Mouse (Mus musculus): ENCODE measurements around the gene Sufu. TPM values are rescaled to one million over a fixed set of nuclear protein-coding genes. Genes with fewer than 3 reads are reported as not detected.

The Sufu gene
- polyA plus RNA-seq, 1 experiment from 2014 or later, result 49.1 TPM

- Histone ChIP-seq H3K9me3 (no peaks in the 10 kb centered on the region), H3K4me3 (no peak overlapping the region), H3K36me3 (peaks cover 80% of the 10 kb centered on the region)
These were observed 66.8 kb downstream of the Sufu start for GRCm38 (mm10) chr19:46463446-46463845.

GRCm38 (mm10) chr19:46466160-46466559, 69.5 kb downstream of the Sufu start:
- H3K4me1 ChIP-seq (replicated peaks), result peaks cover 35% of the 10 kb centered on the region
- DNase-seq (ENCODE audit: low spot score), result no peak
- H3K27me3 ChIP-seq (ENCODE audit: insufficient read depth, poor library complexity, severe bottlenecking), result no peaks in the 10 kb centered on the region
- no peaks in the 10 kb centered on the region for H3K9me3 ChIP-seq
- no peak overlapping the region for H3K4me3 ChIP-seq
- H3K27ac ChIP-seq, result 0 out of 2 replicates have a peak overlapping the region, but pooled peaks have one; percentile 41
- 79% methylated on average over 6 of the region's 6 CpGs for WGBS
- peaks cover 65% of the 10 kb centered on the region for H3K36me3 ChIP-seq

More at GRCm38 (mm10) chr19:46463446-46463845, 66.8 kb downstream of the Sufu start:
- 98% methylated on average over 4 of the region's 4 CpGs for WGBS
- no peaks in the 10 kb centered on the region for H3K27me3 ChIP-seq (ENCODE audit: insufficient read depth, poor library complexity, severe bottlenecking)
- no peak for DNase-seq (ENCODE audit: low spot score)
- peaks cover 12% of the 10 kb centered on the region for H3K4me1 ChIP-seq (replicated peaks)
- no peak overlapping the region for H3K27ac ChIP-seq

GRCm38 (mm10) chr19:46467051-46467503, 70.4 kb downstream of the Sufu start:
- peaks cover 56% of the 10 kb centered on the region for H3K36me3 ChIP-seq
- H3K27ac ChIP-seq, result peak overlapping the region; percentile 23; the same call in 1 of the 2 replicates
- no peak for DNase-seq (ENCODE audit: low spot score)
- no peaks in the 10 kb centered on the region for H3K27me3 ChIP-seq (ENCODE audit: insufficient read depth, poor library complexity, severe bottlenecking)
- no peaks in the 10 kb centered on the region for H3K9me3 ChIP-seq
- peaks cover 44% of the 10 kb centered on the region for H3K4me1 ChIP-seq (replicated peaks)
- WGBS, result 70% methylated on average over 3 of the region's 3 CpGs
- H3K4me3 ChIP-seq, result no peak overlapping the region

- H3K4me1 ChIP-seq (replicated peaks), result peaks cover 55% of the 10 kb centered on the region
- H3K4me3 ChIP-seq, result no peak overlapping the region
- no peak for DNase-seq (ENCODE audit: low spot score)
- no peaks in the 10 kb centered on the region for H3K9me3 ChIP-seq
- peak overlapping the region; percentile 81 for H3K27ac ChIP-seq
- 45% methylated on average over 17 of the region's 17 CpGs for WGBS
- H3K27me3 ChIP-seq (ENCODE audit: insufficient read depth, poor library complexity, severe bottlenecking), result no peaks in the 10 kb centered on the region
- H3K36me3 ChIP-seq, result peaks cover 69% of the 10 kb centered on the region
These were observed 73.9 kb downstream of the Sufu start for GRCm38 (mm10) chr19:46470364-46471240.

- peak; percentile 54 for DNase-seq (ENCODE audit: low spot score)
- 17% methylated on average over 10 of the region's 10 CpGs for WGBS
- H3K36me3 ChIP-seq, result peaks cover 67% of the 10 kb centered on the region
- H3K4me1 ChIP-seq (replicated peaks), result peaks cover 56% of the 10 kb centered on the region
- 0 out of 2 replicates have a peak overlapping the region, but pooled peaks have one; percentile 3 for H3K4me3 ChIP-seq
- no peaks in the 10 kb centered on the region for H3K27me3 ChIP-seq (ENCODE audit: insufficient read depth, poor library complexity, severe bottlenecking)
- H3K27ac ChIP-seq, result peak overlapping the region; percentile 81
- no peaks in the 10 kb centered on the region for H3K9me3 ChIP-seq
These were observed 74.8 kb downstream of the Sufu start for GRCm38 (mm10) chr19:46471324-46472093.

GRCm38 (mm10) chr19:46477432-46477845, 80.7 kb downstream of the Sufu start:
- no peaks in the 10 kb centered on the region for H3K9me3 ChIP-seq
- DNase-seq (ENCODE audit: low spot score), result no peak
- H3K4me1 ChIP-seq (replicated peaks), result peaks cover 75% of the 10 kb centered on the region
- H3K36me3 ChIP-seq, result peaks cover 79% of the 10 kb centered on the region
- no peaks in the 10 kb centered on the region for H3K27me3 ChIP-seq (ENCODE audit: insufficient read depth, poor library complexity, severe bottlenecking)
- no peak overlapping the region for H3K4me3 ChIP-seq
- peak overlapping the region; percentile 78 for H3K27ac ChIP-seq
- 24% methylated on average over 10 of the region's 10 CpGs for WGBS

GRCm38 (mm10) chr19:46478242-46478641, 81.5 kb downstream of the Sufu start:
- H3K4me1 ChIP-seq (replicated peaks), result peaks cover 78% of the 10 kb centered on the region
- no peak overlapping the region for H3K4me3 ChIP-seq
- H3K9me3 ChIP-seq, result no peaks in the 10 kb centered on the region
- 90% methylated on average over 4 of the region's 4 CpGs for WGBS
- no peaks in the 10 kb centered on the region for H3K27me3 ChIP-seq (ENCODE audit: insufficient read depth, poor library complexity, severe bottlenecking)
- H3K27ac ChIP-seq, result peak overlapping the region; percentile 78
- DNase-seq (ENCODE audit: low spot score), result no peak
- H3K36me3 ChIP-seq, result peaks cover 72% of the 10 kb centered on the region

GRCm38 (mm10) chr19:46478826-46479225, 82.1 kb downstream of the Sufu start:
- 75% methylated on average over 5 of the region's 5 CpGs for WGBS
- peak overlapping the region; percentile 78 for H3K27ac ChIP-seq
- DNase-seq (ENCODE audit: low spot score), result no peak
- no peaks in the 10 kb centered on the region for H3K9me3 ChIP-seq
- no peak overlapping the region for H3K4me3 ChIP-seq
- H3K4me1 ChIP-seq (replicated peaks), result peaks cover 84% of the 10 kb centered on the region
- no peaks in the 10 kb centered on the region for H3K27me3 ChIP-seq (ENCODE audit: insufficient read depth, poor library complexity, severe bottlenecking)
- peaks cover 70% of the 10 kb centered on the region for H3K36me3 ChIP-seq

- Histone ChIP-seq H3K4me3 (no peak overlapping the region), H3K4me1 (replicated peaks) (peaks cover 88% of the 10 kb centered on the region), H3K27me3 (ENCODE audit: insufficient read depth, poor library complexity, severe bottlenecking) (no peaks in the 10 kb centered on the region), H3K9me3 (no peaks in the 10 kb centered on the region), H3K36me3 (peaks cover 70% of the 10 kb centered on the region), H3K27ac (peak overlapping the region; percentile 78)
- WGBS, result 76% methylated on average over 21 of the region's 21 CpGs
- no peak for DNase-seq (ENCODE audit: low spot score)
These were observed 82.8 kb downstream of the Sufu start for GRCm38 (mm10) chr19:46479306-46480075.

GRCm38 (mm10) chr19:46480624-46481345, 84.1 kb downstream of the Sufu start:
- peaks cover 100% of the 10 kb centered on the region for H3K4me1 ChIP-seq (replicated peaks)
- peaks cover 70% of the 10 kb centered on the region for H3K36me3 ChIP-seq
- no peaks in the 10 kb centered on the region for H3K27me3 ChIP-seq (ENCODE audit: insufficient read depth, poor library complexity, severe bottlenecking)
- no peaks in the 10 kb centered on the region for H3K9me3 ChIP-seq
- peak overlapping the region; percentile 78 for H3K27ac ChIP-seq
- WGBS, result 74% methylated on average over 10 of the region's 10 CpGs
- DNase-seq (ENCODE audit: low spot score), result no peak
- no peak overlapping the region for H3K4me3 ChIP-seq

- Histone ChIP-seq H3K36me3 (peaks cover 73% of the 10 kb centered on the region), H3K4me3 (no peak overlapping the region), H3K27me3 (ENCODE audit: insufficient read depth, poor library complexity, severe bottlenecking) (no peaks in the 10 kb centered on the region), H3K9me3 (no peaks in the 10 kb centered on the region), H3K4me1 (replicated peaks) (peaks cover 100% of the 10 kb centered on the region), H3K27ac (peak overlapping the region; percentile 64)
- DNase-seq (ENCODE audit: low spot score), result no peak
- WGBS, result 29% methylated on average over 3 of the region's 3 CpGs
These were observed 84.7 kb downstream of the Sufu start for GRCm38 (mm10) chr19:46481352-46481751.

- Histone ChIP-seq H3K4me1 (replicated peaks) (peaks cover 100% of the 10 kb centered on the region), H3K9me3 (no peaks in the 10 kb centered on the region), H3K36me3 (peaks cover 76% of the 10 kb centered on the region), H3K4me3 (no peak overlapping the region), H3K27me3 (ENCODE audit: insufficient read depth, poor library complexity, severe bottlenecking) (no peaks in the 10 kb centered on the region), H3K27ac (peak overlapping the region; percentile 64)
- no peak for DNase-seq (ENCODE audit: low spot score)
- WGBS, result 31% methylated on average over 4 of the region's 4 CpGs
These were observed 85.1 kb downstream of the Sufu start for GRCm38 (mm10) chr19:46481756-46482155.
